Mouse (Mus musculus) ZHBTc4 (cell line): ENCODE measurements at regions not wholly inside any gene's neighbourhood (a gene's known extent, or its start where the extent isn't known, plus 50 kb on each side); places are given as distances from the start of the nearest gene placed in this dataset.
A peak's percentile ranks its signal among the peaks of the same experiment; 100 is the strongest.

ENCODE experiments used
- DNase-seq: peaks from one replicate; pipeline ENCODE4 v3.0.0-alpha.2; 2011; ENCODE audit warnings: low read depth, low spot score

- peak; percentile 1 for DNase-seq
Measured at GRCm38 (mm10) chr14:72783248-72783647, 73.4 kb upstream of the Fndc3a start.

- no peak for DNase-seq
Measured at GRCm38 (mm10) chr14:72779446-72779845, 69.6 kb upstream of the Fndc3a start.

DNA sequence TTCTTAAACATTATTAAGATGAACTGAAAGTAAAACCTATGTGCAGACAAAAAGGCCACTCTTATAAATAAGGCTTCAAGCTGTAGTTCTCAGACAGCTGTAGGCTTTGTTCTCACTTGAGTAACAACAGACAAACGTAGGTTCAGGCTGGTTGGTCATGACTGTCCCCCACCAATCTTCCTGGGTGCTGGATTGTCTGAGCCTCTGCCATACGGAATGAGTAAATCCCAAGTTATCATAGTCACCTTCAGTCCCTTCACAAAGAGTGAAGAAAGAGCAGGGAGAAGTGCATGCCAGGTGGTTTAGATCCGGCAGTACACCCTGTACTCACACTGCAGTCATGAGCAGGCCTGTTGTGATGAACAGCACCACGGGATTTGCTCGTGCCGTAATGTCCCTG is 69.0 kb upstream of the Fndc3a start:
- DNase-seq = no peak

DNA sequence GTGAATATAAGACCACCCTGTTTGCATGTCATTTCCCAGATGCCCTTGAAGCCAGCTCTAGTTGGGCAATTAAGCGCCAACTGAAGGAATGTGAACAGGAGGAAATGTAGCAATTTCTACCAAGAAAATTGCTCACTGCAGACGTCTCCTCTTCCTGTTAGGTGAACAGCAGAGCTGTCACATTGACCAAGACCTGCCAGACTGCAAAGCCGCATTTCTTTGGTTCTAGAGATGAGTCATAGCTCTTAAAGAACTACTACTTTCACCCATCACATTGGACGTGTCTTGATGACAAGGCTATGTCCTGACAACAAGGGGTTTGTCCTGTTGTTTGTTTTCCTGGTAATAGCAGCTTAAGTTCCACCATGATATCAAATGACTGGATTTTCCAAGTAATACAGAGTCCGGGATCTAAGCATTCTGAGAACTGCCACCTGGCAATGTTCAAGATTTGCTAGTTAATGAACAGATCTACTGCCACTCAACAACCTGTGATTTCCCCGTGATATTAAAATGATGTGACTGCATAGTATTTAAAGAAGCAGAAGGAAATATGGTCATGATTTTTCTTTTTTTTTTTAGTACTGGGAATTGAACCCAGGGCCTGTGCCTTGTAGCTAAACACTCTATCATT is 68.2 kb upstream of the Fndc3a start:
- DNase-seq = no peak

GRCm38 (mm10) chr14:72770237-72770636 is 60.4 kb upstream of the Fndc3a start:
- peak; percentile 2 for DNase-seq

- DNase-seq = no peak
Measured at GRCm38 (mm10) chr14:72760123-72760522, 50.3 kb upstream of the Fndc3a start.
